Mouse (Mus musculus) embryonic facial prominence, embryonic 14.5 days (tissue): ENCODE results near the gene Pde9a. TPM values are rescaled to one million over a fixed set of nuclear protein-coding genes. Genes with fewer than 3 reads are reported as not detected.
A peak's percentile ranks its signal among the peaks of the same experiment; 100 is the strongest.

ENCODE experiments used
- ATAC-seq: fragments of 200-750 bp; cut with Nextera tagmentation; 2 replicates; pipeline ENCODE4 v1.8.0; 2017; ENCODE audit warnings: low read depth, moderate number of reproducible peaks, moderate TSS enrichment
- DNase-seq: peaks from one replicate; pipeline ENCODE4 v3.0.0-alpha.2; 2015; ENCODE audit warnings: low spot score
- H3K27ac ChIP-seq: fragments of 300-500 bp; sonication (generic); replicated peaks from 2 replicates; pipeline ENCODE4 v1.5.1; 2014; ENCODE audit warnings: low read depth, mild to moderate bottlenecking, low read length, moderate library complexity
- H3K27me3 ChIP-seq: fragments of 300-500 bp; sonication (generic); replicated peaks from 2 replicates; pipeline ENCODE4 v1.6.1; 2014; ENCODE audit warnings: low read length; ENCODE audit not compliant: control insufficient read depth, insufficient read depth
- H3K36me3 ChIP-seq: fragments of 300-500 bp; sonication (generic); 2 replicates; pipeline ENCODE4 v1.6.1; 2014; ENCODE audit warnings: low read length, mixed read lengths; ENCODE audit not compliant: control insufficient read depth, insufficient read depth
- H3K4me1 ChIP-seq: fragments of 300-500 bp; sonication (generic); 2 replicates; pipeline ENCODE4 v1.6.1; 2014; ENCODE audit warnings: antibody characterized with exemption, low read length; ENCODE audit not compliant: control insufficient read depth, insufficient read depth
- H3K4me2 ChIP-seq: fragments of 300-500 bp; sonication (generic); 2 replicates; pipeline ENCODE4 v1.6.1; 2014; ENCODE audit warnings: low read depth, mild to moderate bottlenecking, low read length, moderate library complexity, mixed read lengths
- H3K4me3 ChIP-seq: fragments of 300-500 bp; sonication (generic); 2 replicates; pipeline ENCODE4 v1.5.1; 2014; ENCODE audit warnings: low read depth, mild to moderate bottlenecking, low read length
- H3K9ac ChIP-seq: fragments of 300-500 bp; sonication (generic); 2 replicates; pipeline ENCODE4 v1.6.1; 2014; ENCODE audit warnings: low read depth, mild to moderate bottlenecking, low read length, moderate library complexity, mixed read lengths
- H3K9me3 ChIP-seq: fragments of 300-500 bp; sonication (generic); 2 replicates; pipeline ENCODE4 v1.6.1; 2016; ENCODE audit warnings: low read length; ENCODE audit not compliant: control insufficient read depth
- WGBS: fragments of 180-500 bp; shearing (Covaris S2); extraction: QIAGEN DNeasy Blood & Tissue Kit; methylation state at CpG from one replicate; pipeline ENCODE4 v1.1.7; 2014; 5-methylcytosine and 5-hydroxymethylcytosine counted together
- polyA plus RNA-seq: library from polyadenylated mRNA; unstranded; fragments of >200 nt; fragmentation: Nextera tagmentation; extraction: Ambion mirVana; gene quantifications from 2 replicates; pipeline ENCODE4 v1.2.1, GENCODE M21; 2014

Gene Pde9a
- polyA plus RNA-seq, 1 experiment from 2014 or later = 14.5 TPM

DNA sequence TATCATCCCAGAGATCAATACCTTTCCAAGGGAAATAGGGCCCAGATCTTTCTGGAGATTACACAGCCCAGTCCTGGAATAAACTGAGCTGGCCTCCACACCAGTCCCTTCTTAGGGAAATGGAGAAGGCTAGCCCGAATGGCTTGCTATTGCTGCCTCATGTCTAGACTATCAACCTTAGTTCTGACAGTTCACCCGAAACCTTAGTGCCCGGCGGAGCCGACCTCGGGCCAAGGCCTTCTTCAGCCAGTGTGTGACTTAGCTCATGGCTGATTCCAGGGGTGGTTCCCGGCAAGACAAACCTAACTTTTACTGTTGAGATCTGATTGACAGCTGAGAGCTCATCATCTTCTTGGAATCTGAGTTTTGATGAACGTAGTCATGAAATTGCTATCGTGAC lies 68.0 kb downstream of the Pde9a start:
- Histone ChIP-seq H3K9ac (no peak overlapping the region), H3K36me3 (0 out of 2 replicates have a peak, but pooled peaks cover 3% of the 10 kb centered on the region), H3K4me2 (no peak overlapping the region), H3K27ac (no peak overlapping the region), H3K4me3 (no peak overlapping the region), H3K4me1 (peaks cover 5% of the 10 kb centered on the region; the same call in 1 of the 2 replicates), H3K27me3 (no peaks in the 10 kb centered on the region), H3K9me3 (no peaks in the 10 kb centered on the region)
- no peak for DNase-seq
- WGBS = 83% methylated on average over 9 of the region's 9 CpGs
- no peak for ATAC-seq

DNA sequence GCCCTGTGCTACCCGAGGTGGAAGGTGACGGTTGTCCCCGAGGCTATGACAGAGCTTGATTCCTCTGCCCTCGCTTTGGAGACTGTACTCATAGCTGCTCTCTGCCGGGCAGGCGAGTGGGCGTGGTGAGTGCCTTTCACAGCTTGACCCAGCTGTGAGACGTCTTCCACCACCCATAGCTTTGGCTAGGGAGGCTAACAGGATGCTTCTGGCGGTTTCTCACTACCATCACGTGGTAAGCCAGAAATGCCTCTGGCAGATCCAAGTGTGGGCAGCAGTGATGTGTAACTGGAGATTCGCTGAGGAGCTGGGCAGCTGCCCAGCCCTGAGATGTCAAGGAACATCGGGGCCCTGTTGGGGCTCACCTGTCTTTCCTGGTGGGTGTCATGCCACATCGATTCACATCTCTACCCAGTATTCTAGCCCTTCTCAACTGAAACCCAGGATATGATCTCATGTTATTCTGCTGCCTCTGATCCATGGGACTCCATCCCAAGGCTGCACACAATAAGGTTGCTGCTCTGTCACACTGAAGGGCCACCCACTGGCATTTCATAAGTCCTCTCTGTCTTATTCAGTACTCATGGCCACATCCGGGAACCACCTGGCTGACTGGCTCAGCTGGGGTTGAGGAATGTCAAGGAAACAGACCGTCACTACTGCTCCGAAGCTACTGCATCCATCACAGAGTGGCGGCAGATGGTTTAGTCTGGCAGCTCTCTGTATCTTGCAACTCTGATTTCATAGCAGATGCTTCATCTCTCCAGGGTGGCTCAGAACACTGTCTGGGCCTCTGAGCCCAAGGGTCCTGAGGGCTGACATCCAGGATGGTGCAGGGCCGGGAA lies 70.9 kb downstream of the Pde9a start:
- Histone ChIP-seq H3K4me3 (no peak overlapping the region), H3K9ac (no peak overlapping the region), H3K4me1 (no peaks in the 10 kb centered on the region), H3K36me3 (0 out of 2 replicates have a peak, but pooled peaks cover 11% of the 10 kb centered on the region), H3K4me2 (no peak overlapping the region), H3K9me3 (no peaks in the 10 kb centered on the region), H3K27ac (no peak overlapping the region), H3K27me3 (no peaks in the 10 kb centered on the region)
- peak; percentile 47 for DNase-seq
- 61% methylated on average over 18 of the region's 18 CpGs for WGBS
- ATAC-seq = no peak; the same call in 1 of the 2 replicates

DNA sequence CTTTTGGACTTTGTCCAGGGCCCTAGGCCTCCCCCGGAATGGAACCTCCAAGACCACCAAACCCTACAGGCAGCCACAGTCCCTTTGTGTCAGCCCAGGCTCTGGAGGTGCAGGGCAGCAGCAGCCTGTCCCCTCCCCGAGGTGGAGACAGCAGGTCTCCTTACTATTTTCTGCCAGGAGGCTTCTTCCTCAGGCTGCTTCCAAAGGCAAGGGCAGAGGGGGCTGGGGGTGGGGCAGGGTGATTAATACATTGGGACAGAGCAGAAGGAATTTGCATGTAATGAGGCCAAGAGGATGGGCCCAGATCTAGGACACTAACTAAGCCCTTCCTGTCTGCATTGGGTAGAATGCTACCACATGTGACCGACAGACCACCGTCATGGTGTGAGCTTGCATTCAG lies 74.4 kb downstream of the Pde9a start:
- no peak for DNase-seq

DNA sequence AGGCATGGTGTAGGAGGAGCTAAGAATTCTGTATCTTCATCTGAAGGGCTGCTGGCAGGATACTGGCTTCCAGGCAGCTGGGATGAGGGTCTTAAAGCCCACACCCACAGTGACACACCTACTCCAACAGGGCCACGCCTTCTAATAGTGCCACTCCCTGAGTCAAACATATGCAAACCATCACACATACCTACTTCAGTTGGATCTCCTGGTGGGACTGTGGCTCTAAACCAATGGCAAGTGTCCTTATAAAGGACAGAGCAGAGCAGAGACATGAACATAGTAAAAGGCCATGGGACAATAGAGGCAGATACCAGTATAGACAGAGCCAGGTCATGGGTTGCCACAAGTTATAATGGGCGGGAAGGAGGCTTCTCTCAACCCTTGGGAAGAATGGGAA lies 76.5 kb downstream of the Pde9a start:
- H3K4me2 ChIP-seq = no peak overlapping the region
- H3K27ac ChIP-seq = no peak overlapping the region
- H3K4me1 ChIP-seq = no peaks in the 10 kb centered on the region
- H3K27me3 ChIP-seq = no peaks in the 10 kb centered on the region
- DNase-seq (no peak), ATAC-seq (no peak)
- no peak overlapping the region for H3K4me3 ChIP-seq
- H3K36me3 ChIP-seq = peaks cover 42% of the 10 kb centered on the region
- H3K9ac ChIP-seq = no peak overlapping the region
- no peaks in the 10 kb centered on the region for H3K9me3 ChIP-seq
- 71% methylated on average over 2 of the region's 2 CpGs for WGBS

More for the DNA sequence above, 74.4 kb downstream of the Pde9a start:
- no peak overlapping the region for H3K27ac ChIP-seq
- 74% methylated on average over 4 of the region's 4 CpGs for WGBS
- H3K9me3 ChIP-seq = no peaks in the 10 kb centered on the region
- no peak overlapping the region for H3K9ac ChIP-seq
- no peaks in the 10 kb centered on the region for H3K4me1 ChIP-seq
- H3K36me3 ChIP-seq = peaks cover 24% of the 10 kb centered on the region; the same call in 1 of the 2 replicates
- H3K4me2 ChIP-seq = no peak overlapping the region
- no peak overlapping the region for H3K4me3 ChIP-seq
- no peak; the same call in 1 of the 2 replicates for ATAC-seq
- no peaks in the 10 kb centered on the region for H3K27me3 ChIP-seq

DNA sequence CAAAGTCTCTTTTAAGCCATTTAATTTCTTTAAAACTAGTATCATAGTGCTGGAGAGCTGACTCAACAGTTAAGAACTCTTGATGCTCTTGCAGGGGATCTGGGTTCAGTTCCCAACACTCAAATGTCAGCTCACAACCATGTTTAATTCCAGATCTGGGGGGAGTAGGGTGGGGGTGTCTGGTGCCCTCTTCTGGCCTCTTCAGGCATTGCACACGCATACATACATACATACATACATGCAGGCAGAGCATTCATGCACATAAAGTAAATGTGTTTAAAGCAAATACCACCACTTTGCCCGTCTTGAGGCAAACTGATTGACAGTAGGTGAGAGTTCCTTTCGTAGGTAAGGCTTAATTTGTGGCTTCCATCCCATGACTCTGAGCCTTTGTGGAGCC lies 80.8 kb downstream of the Pde9a start:
- Histone ChIP-seq H3K9ac (no peak overlapping the region), H3K4me1 (no peaks in the 10 kb centered on the region), H3K27ac (no peak overlapping the region), H3K9me3 (no peaks in the 10 kb centered on the region), H3K27me3 (no peaks in the 10 kb centered on the region), H3K4me3 (no peak overlapping the region), H3K36me3 (peaks cover 52% of the 10 kb centered on the region), H3K4me2 (no peak overlapping the region)
- WGBS = 86% methylated on average over 3 of the region's 3 CpGs
- ATAC-seq = no peak
- no peak for DNase-seq

DNA sequence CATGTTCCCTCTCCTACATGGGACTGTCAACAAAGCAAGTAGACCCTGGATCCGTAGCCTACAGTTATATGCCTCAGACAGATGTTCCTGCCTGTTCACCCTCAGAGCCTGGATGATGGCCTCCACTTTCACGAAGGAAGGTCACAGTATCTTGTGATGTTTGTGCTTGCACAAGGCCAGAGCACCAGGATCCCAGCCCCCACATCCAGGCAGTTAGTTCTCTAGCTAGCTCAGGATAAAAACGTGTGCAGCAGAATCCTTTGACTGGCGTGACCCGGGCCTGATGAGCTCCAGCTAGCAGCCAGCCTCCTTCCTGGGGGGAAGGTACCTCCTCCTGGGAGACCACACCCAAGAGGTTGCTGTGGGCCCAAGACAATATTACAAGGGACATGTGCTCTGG lies 82.5 kb downstream of the Pde9a start:
- peaks cover 46% of the 10 kb centered on the region for H3K36me3 ChIP-seq
- no peak overlapping the region for H3K27ac ChIP-seq
- DNase-seq (no peak), ATAC-seq (no peak)
- H3K4me3 ChIP-seq = no peak overlapping the region
- no peaks in the 10 kb centered on the region for H3K9me3 ChIP-seq
- no peak overlapping the region for H3K9ac ChIP-seq
- H3K4me2 ChIP-seq = no peak overlapping the region
- H3K4me1 ChIP-seq = no peaks in the 10 kb centered on the region
- H3K27me3 ChIP-seq = no peaks in the 10 kb centered on the region
- WGBS = 57% methylated on average over 5 of the region's 5 CpGs

DNA sequence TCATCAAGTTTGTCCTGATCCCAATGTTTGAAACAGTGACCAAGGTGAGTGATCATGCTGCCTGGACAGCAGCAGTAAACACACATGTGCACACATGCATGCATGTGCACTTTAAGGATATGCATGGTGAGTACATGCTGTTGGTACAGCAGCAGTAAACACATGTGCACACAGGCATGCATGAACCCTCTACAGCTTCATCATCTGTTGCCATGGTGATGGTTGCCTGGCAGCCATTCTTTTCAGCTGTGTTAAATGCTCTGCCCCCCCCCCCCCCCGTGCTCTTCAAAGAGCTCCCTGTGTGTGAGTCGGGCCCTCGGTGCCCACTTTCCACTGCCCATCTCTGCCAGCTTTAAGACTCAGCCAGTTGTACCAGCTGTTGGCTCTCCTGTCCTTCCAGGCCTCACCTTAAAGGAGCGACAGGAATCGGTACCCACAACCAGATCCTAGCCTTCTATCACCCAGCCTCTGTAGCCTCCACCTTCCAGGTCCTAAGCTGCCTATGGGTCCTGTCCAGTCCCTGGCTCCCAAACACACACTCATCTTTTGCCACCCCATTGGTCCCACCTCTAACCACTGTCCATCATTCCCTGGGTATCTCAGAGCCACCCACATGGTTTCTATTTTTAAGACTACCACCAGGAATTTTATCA lies 84.9 kb downstream of the Pde9a start:
- Histone ChIP-seq H3K36me3 (peaks cover 38% of the 10 kb centered on the region), H3K27ac (no peak overlapping the region), H3K4me1 (no peaks in the 10 kb centered on the region), H3K27me3 (no peaks in the 10 kb centered on the region), H3K9me3 (no peaks in the 10 kb centered on the region), H3K9ac (no peak overlapping the region), H3K4me2 (no peak overlapping the region), H3K4me3 (no peak overlapping the region)
- ATAC-seq (no peak), DNase-seq (no peak)
- WGBS = 91% methylated on average over 4 of the region's 5 CpGs

DNA sequence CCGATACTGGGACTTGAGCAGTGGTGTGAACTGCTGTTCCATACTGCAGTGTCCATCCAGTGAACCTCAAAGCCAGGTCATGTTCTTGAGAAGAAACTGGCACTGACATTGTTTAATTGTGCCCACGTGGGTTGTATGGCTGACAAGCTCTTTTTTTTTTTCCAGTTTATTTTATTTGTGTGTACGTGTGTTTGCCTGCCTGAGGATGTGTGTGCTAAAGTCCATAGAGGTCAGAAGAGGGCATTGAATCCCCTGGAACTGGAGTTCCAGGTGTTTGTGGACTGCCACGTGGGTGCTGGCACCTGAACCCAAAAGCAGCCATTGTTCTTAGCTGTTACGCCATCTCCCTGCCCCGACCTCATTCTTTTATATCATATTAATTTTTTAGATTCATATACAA lies 88.4 kb downstream of the Pde9a start:
- H3K9me3 ChIP-seq = no peaks in the 10 kb centered on the region
- WGBS = 81% methylated on average over 6 of the region's 6 CpGs
- no peaks in the 10 kb centered on the region for H3K4me1 ChIP-seq
- H3K4me2 ChIP-seq = no peak overlapping the region
- peaks cover 18% of the 10 kb centered on the region for H3K36me3 ChIP-seq
- DNase-seq = no peak
- no peak for ATAC-seq
- H3K4me3 ChIP-seq = no peak overlapping the region
- H3K9ac ChIP-seq = no peak overlapping the region
- no peak overlapping the region for H3K27ac ChIP-seq
- H3K27me3 ChIP-seq = no peaks in the 10 kb centered on the region
